Mouse (Mus musculus): ENCODE measurements around the gene A530032D15Rik. TPM values are rescaled to one million over a fixed set of nuclear protein-coding genes. Genes with fewer than 3 reads are reported as not detected.
"Not testable (repeated sequence)": the region's sequence is repeated elsewhere in the genome, so short reads cannot be mapped to it uniquely, and the experiment has no call there.

A530032D15Rik gene
- total RNA-seq (2014; rRNA removed) (0.37 and 0.81 TPM in 2 replicates), polyA plus RNA-seq (2012; rRNA removed) (not detected in 2 replicates)

GRCm38 (mm10) chr1:85109753-85110152 lies at the start of gene A530032D15Rik:
Gene A530032D15Rik, minus strand, starts transcription at chr1:85109853.
- not testable (repeated sequence) for DNase-seq (ENCODE audit: extremely low read depth, low read depth, low spot score); H3K27me3 ChIP-seq (ENCODE audit: control insufficient read depth, insufficient read depth, low read length); H3K4me1 ChIP-seq (ENCODE audit: control insufficient read depth, insufficient read depth, low read length); H3K36me3 ChIP-seq (ENCODE audit: control insufficient read depth, insufficient read depth, low read length); H3K79me2 ChIP-seq (ENCODE audit: control insufficient read depth, insufficient read depth, low read length); H3K27ac ChIP-seq (replicated peaks; ENCODE audit: insufficient read depth, low read depth, low read length); H3K9ac ChIP-seq (ENCODE audit: low read depth, low read length); H3K4me3 ChIP-seq (ENCODE audit: insufficient read depth, low read depth, low read length)
- no CpG with 5 or more reads among the region's 7 CpGs for WGBS

- not testable (repeated sequence) for H3K79me2 ChIP-seq (ENCODE audit: control insufficient read depth, insufficient read depth, low read length); H3K36me3 ChIP-seq (ENCODE audit: control insufficient read depth, insufficient read depth, low read length); H3K4me3 ChIP-seq (ENCODE audit: insufficient read depth, low read depth, low read length); H3K27me3 ChIP-seq (ENCODE audit: control insufficient read depth, insufficient read depth, low read length); H3K27ac ChIP-seq (replicated peaks; ENCODE audit: insufficient read depth, low read depth, low read length); H3K4me1 ChIP-seq (ENCODE audit: control insufficient read depth, insufficient read depth, low read length); H3K9ac ChIP-seq (ENCODE audit: low read depth, low read length); DNase-seq (ENCODE audit: extremely low read depth, low read depth, low spot score)
- 65% methylated on average over 4 of the region's 5 CpGs for WGBS
Measured at GRCm38 (mm10) chr1:85155151-85155550, 45.5 kb upstream of the A530032D15Rik start.

- not testable (repeated sequence) for H3K4me3 ChIP-seq (ENCODE audit: insufficient read depth, low read depth, low read length); H3K27me3 ChIP-seq (ENCODE audit: control insufficient read depth, insufficient read depth, low read length); DNase-seq (ENCODE audit: extremely low read depth, low read depth, low spot score); H3K36me3 ChIP-seq (ENCODE audit: control insufficient read depth, insufficient read depth, low read length); H3K4me1 ChIP-seq (ENCODE audit: control insufficient read depth, insufficient read depth, low read length); H3K27ac ChIP-seq (replicated peaks; ENCODE audit: insufficient read depth, low read depth, low read length); H3K9ac ChIP-seq (ENCODE audit: low read depth, low read length); H3K79me2 ChIP-seq (ENCODE audit: control insufficient read depth, insufficient read depth, low read length)
- 86% methylated on average over 22 of the region's 22 CpGs for WGBS
Measured at GRCm38 (mm10) chr1:85133671-85134070, 24.0 kb upstream of the A530032D15Rik start.

GRCm38 (mm10) chr1:85121841-85122240 lies 12.2 kb upstream of the A530032D15Rik start:
- not testable (repeated sequence) for H3K9ac ChIP-seq (ENCODE audit: low read depth, low read length); H3K4me3 ChIP-seq (ENCODE audit: insufficient read depth, low read depth, low read length); H3K4me1 ChIP-seq (ENCODE audit: control insufficient read depth, insufficient read depth, low read length); H3K27me3 ChIP-seq (ENCODE audit: control insufficient read depth, insufficient read depth, low read length); H3K36me3 ChIP-seq (ENCODE audit: control insufficient read depth, insufficient read depth, low read length); H3K79me2 ChIP-seq (ENCODE audit: control insufficient read depth, insufficient read depth, low read length); H3K27ac ChIP-seq (replicated peaks; ENCODE audit: insufficient read depth, low read depth, low read length); DNase-seq (ENCODE audit: extremely low read depth, low read depth, low spot score)
- 79% methylated on average over 4 of the region's 4 CpGs for WGBS

GRCm38 (mm10) chr1:85118341-85118740 lies 8.7 kb upstream of the A530032D15Rik start:
- H3K27me3 ChIP-seq (ENCODE audit: control insufficient read depth, insufficient read depth, low read length); H3K4me3 ChIP-seq (ENCODE audit: insufficient read depth, low read depth, low read length); H3K4me1 ChIP-seq (ENCODE audit: control insufficient read depth, insufficient read depth, low read length); DNase-seq (ENCODE audit: extremely low read depth, low read depth, low spot score); H3K27ac ChIP-seq (replicated peaks; ENCODE audit: insufficient read depth, low read depth, low read length); H3K36me3 ChIP-seq (ENCODE audit: control insufficient read depth, insufficient read depth, low read length); H3K79me2 ChIP-seq (ENCODE audit: control insufficient read depth, insufficient read depth, low read length); H3K9ac ChIP-seq (ENCODE audit: low read depth, low read length): not testable (repeated sequence)
- WGBS, result 74% methylated on average over 6 of the region's 6 CpGs

GRCm38 (mm10) chr1:85117537-85117936 lies 7.9 kb upstream of the A530032D15Rik start:
- H3K4me1 ChIP-seq (ENCODE audit: control insufficient read depth, insufficient read depth, low read length); DNase-seq (ENCODE audit: extremely low read depth, low read depth, low spot score); H3K27me3 ChIP-seq (ENCODE audit: control insufficient read depth, insufficient read depth, low read length); H3K9ac ChIP-seq (ENCODE audit: low read depth, low read length); H3K36me3 ChIP-seq (ENCODE audit: control insufficient read depth, insufficient read depth, low read length); H3K79me2 ChIP-seq (ENCODE audit: control insufficient read depth, insufficient read depth, low read length); H3K27ac ChIP-seq (replicated peaks; ENCODE audit: insufficient read depth, low read depth, low read length); H3K4me3 ChIP-seq (ENCODE audit: insufficient read depth, low read depth, low read length): not testable (repeated sequence)
- 63% methylated on average over 5 of the region's 6 CpGs for WGBS

- H3K27me3 ChIP-seq (ENCODE audit: control insufficient read depth, insufficient read depth, low read length); H3K27ac ChIP-seq (replicated peaks; ENCODE audit: insufficient read depth, low read depth, low read length); H3K79me2 ChIP-seq (ENCODE audit: control insufficient read depth, insufficient read depth, low read length); DNase-seq (ENCODE audit: extremely low read depth, low read depth, low spot score); H3K4me3 ChIP-seq (ENCODE audit: insufficient read depth, low read depth, low read length); H3K9ac ChIP-seq (ENCODE audit: low read depth, low read length); H3K4me1 ChIP-seq (ENCODE audit: control insufficient read depth, insufficient read depth, low read length); H3K36me3 ChIP-seq (ENCODE audit: control insufficient read depth, insufficient read depth, low read length): not testable (repeated sequence)
- 45% methylated on average over 6 of the region's 6 CpGs for WGBS
Measured at GRCm38 (mm10) chr1:85114666-85115402, 5.2 kb upstream of the A530032D15Rik start.

GRCm38 (mm10) chr1:85114078-85114477 lies 4.4 kb upstream of the A530032D15Rik start:
- not testable (repeated sequence) for H3K4me1 ChIP-seq (ENCODE audit: control insufficient read depth, insufficient read depth, low read length); H3K27ac ChIP-seq (replicated peaks; ENCODE audit: insufficient read depth, low read depth, low read length); DNase-seq (ENCODE audit: extremely low read depth, low read depth, low spot score); H3K9ac ChIP-seq (ENCODE audit: low read depth, low read length); H3K36me3 ChIP-seq (ENCODE audit: control insufficient read depth, insufficient read depth, low read length); H3K27me3 ChIP-seq (ENCODE audit: control insufficient read depth, insufficient read depth, low read length); H3K4me3 ChIP-seq (ENCODE audit: insufficient read depth, low read depth, low read length); H3K79me2 ChIP-seq (ENCODE audit: control insufficient read depth, insufficient read depth, low read length)
- 73% methylated on average over 3 of the region's 3 CpGs for WGBS

- not testable (repeated sequence) for H3K4me3 ChIP-seq (ENCODE audit: insufficient read depth, low read depth, low read length); H3K79me2 ChIP-seq (ENCODE audit: control insufficient read depth, insufficient read depth, low read length); H3K4me1 ChIP-seq (ENCODE audit: control insufficient read depth, insufficient read depth, low read length); H3K36me3 ChIP-seq (ENCODE audit: control insufficient read depth, insufficient read depth, low read length); DNase-seq (ENCODE audit: extremely low read depth, low read depth, low spot score); H3K27ac ChIP-seq (replicated peaks; ENCODE audit: insufficient read depth, low read depth, low read length); H3K27me3 ChIP-seq (ENCODE audit: control insufficient read depth, insufficient read depth, low read length); H3K9ac ChIP-seq (ENCODE audit: low read depth, low read length)
- 60% methylated on average over 2 of the region's 5 CpGs for WGBS
Measured at GRCm38 (mm10) chr1:85112889-85113288, 3.2 kb upstream of the A530032D15Rik start.

All from liver, adult 2 months (tissue).